Mouse (Mus musculus) megakaryocyte, embryonic 14.5 days (primary cell): ENCODE measurements around the gene Zbtb3.

ENCODE experiments used
- FLI1 ChIP-seq: IDR thresholded peaks from 2 replicates; pipeline ENCODE4 v1.6.1; 2012; ENCODE audit warnings: low read length, inconsistent platforms, mixed read lengths
- GATA1 ChIP-seq: IDR thresholded peaks from 3 replicates; pipeline ENCODE4 v1.6.1; 2012; ENCODE audit warnings: mixed read lengths, low read length, inconsistent platforms, borderline replicate concordance

GRCm38 (mm10) chr19:8803204-8803780 lies 937 bp downstream of the Zbtb3 start:
- TF ChIP-seq GATA1, result no peak
- no peak for TF ChIP-seq FLI1
